Mouse (Mus musculus) liver, postnatal 0 days (tissue): Measurements from ENCODE around the gene Bcl2l14. TPM values are rescaled to one million over a fixed set of nuclear protein-coding genes. Genes with fewer than 3 reads are reported as not detected.
A peak's percentile ranks its signal among the peaks of the same experiment; 100 is the strongest.

Source experiments
- ATAC-seq: fragments of 200-750 bp; cut with Nextera tagmentation; 2 replicates; pipeline ENCODE4 v1.8.0; 2017; ENCODE audit warnings: mild to moderate bottlenecking, moderate library complexity
- DNase-seq: peaks from one replicate; pipeline ENCODE4 v3.0.0-alpha.2; 2016
- H3K27ac ChIP-seq: fragments of 300-500 bp; sonication (generic); 2 replicates; pipeline ENCODE4 v1.5.1; 2014; ENCODE audit warnings: antibody characterized with exemption, moderate library complexity, mild to moderate bottlenecking, low read depth
- H3K27me3 ChIP-seq: fragments of 300-500 bp; sonication (generic); 2 replicates; pipeline ENCODE4 v1.6.1; 2014; ENCODE audit warnings: low read length, control low read depth, mixed read lengths; ENCODE audit not compliant: insufficient read depth
- H3K36me3 ChIP-seq: fragments of 300-500 bp; sonication (generic); replicated peaks from 2 replicates; pipeline ENCODE4 v1.6.1; 2014; ENCODE audit warnings: mild to moderate bottlenecking, control low read depth, low read length, moderate library complexity, mixed read lengths; ENCODE audit not compliant: insufficient read depth
- H3K4me1 ChIP-seq: fragments of 300-500 bp; sonication (generic); 2 replicates; pipeline ENCODE4 v1.6.1; 2014; ENCODE audit warnings: antibody characterized with exemption, mild to moderate bottlenecking, control low read depth; ENCODE audit not compliant: insufficient read depth
- H3K4me2 ChIP-seq: fragments of 300-500 bp; sonication (generic); 2 replicates; pipeline ENCODE4 v1.6.1; 2014; ENCODE audit warnings: low read depth, mild to moderate bottlenecking, low read length, moderate library complexity, mixed read lengths
- H3K4me3 ChIP-seq: fragments of 300-500 bp; sonication (generic); 2 replicates; pipeline ENCODE4 v1.5.1; 2014; ENCODE audit warnings: low read depth, low read length
- H3K9ac ChIP-seq: fragments of 300-500 bp; sonication (generic); replicated peaks from 2 replicates; pipeline ENCODE4 v1.6.1; 2014; ENCODE audit warnings: mild to moderate bottlenecking, moderate library complexity
- H3K9me3 ChIP-seq: fragments of 300-500 bp; sonication (generic); 2 replicates; pipeline ENCODE4 v1.6.1; 2016; ENCODE audit warnings: mild to moderate bottlenecking, control low read depth, low read length, mixed read lengths
- CTCF ChIP-seq: sonication (generic); IDR thresholded peaks from 2 replicates; pipeline ENCODE4 v1.5.1; 2016; ENCODE audit warnings: antibody characterized with exemption, low read depth
- EP300 ChIP-seq: IDR thresholded peaks from 2 replicates; pipeline ENCODE4 v1.6.1; 2016; ENCODE audit warnings: antibody characterized with exemption, low read depth, mild to moderate bottlenecking
- WGBS: fragments of 180-500 bp; shearing (Covaris S2); extraction: QIAGEN DNeasy Blood & Tissue Kit; methylation state at CpG from one replicate; pipeline ENCODE4 v1.1.7; 2014; ENCODE audit not compliant: insufficient replicate concordance; 5-methylcytosine and 5-hydroxymethylcytosine counted together
- polyA plus RNA-seq: library from polyadenylated mRNA; unstranded; fragments of >200 nt; fragmentation: Nextera tagmentation; extraction: Ambion mirVana; gene quantifications from 2 replicates; pipeline ENCODE4 v1.2.1, GENCODE M21; 2015

The Bcl2l14 gene
- polyA plus RNA-seq, 1 experiment from 2014 or later: 0.14 TPM

DNA sequence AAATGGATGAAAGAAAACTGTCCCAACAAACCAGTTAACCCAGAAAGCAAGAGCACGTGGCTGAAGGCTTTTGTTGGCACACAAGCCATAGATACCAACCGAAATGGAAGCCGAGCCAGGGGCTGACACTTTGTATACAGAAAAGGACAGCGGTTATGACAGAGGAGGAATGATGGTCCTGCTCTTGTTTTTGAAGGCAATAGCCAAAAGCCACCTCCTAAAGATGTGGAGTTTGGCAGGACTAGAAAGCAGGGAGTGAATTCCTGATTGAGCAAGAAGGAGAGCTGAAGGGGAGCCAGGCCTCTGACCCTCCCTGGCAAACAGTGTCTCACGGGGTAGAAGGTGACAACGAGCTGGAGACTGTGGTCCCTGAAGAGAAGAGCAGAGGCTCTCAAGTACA is 14.7 kb upstream of the Bcl2l14 start:
- Histone ChIP-seq H3K4me1 (no peaks in the 10 kb centered on the region), H3K27me3 (no peaks in the 10 kb centered on the region), H3K9ac (no peak overlapping the region), H3K9me3 (no peaks in the 10 kb centered on the region), H3K4me2 (no peak overlapping the region), H3K27ac (no peak overlapping the region), H3K36me3 (no peaks in the 10 kb centered on the region), H3K4me3 (no peak overlapping the region)
- ATAC-seq: no peak
- TF ChIP-seq EP300 (no peak), CTCF (no peak)
- WGBS: 68% methylated on average over 6 of the region's 6 CpGs
- DNase-seq: no peak

DNA sequence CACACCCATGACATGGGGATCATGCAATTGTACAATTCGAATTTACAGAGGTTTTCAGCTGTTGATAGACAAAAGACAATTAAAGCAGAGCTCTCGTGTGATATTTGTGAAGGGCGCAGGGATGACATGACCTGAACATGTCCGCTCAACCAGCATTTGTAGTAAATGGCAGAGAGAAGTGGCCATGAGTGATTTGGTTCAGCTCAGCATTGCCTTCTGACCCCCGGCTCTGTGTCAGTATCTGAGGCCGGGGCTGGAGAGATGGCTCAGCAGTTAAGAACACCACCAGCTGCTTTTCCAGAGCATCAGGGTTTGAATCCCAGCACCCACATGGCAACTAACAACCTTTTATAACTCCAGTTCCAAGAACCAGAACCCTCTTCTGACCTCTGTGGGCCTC is 10.2 kb upstream of the Bcl2l14 start:
- H3K4me1 ChIP-seq: no peaks in the 10 kb centered on the region
- no peaks in the 10 kb centered on the region for H3K36me3 ChIP-seq
- TF ChIP-seq EP300 (no peak), CTCF (no peak)
- H3K4me3 ChIP-seq: no peak overlapping the region
- WGBS: 71% methylated on average over 6 of the region's 6 CpGs
- ATAC-seq (no peak), DNase-seq (no peak)
- H3K9me3 ChIP-seq: no peaks in the 10 kb centered on the region
- H3K27ac ChIP-seq: no peak overlapping the region
- H3K4me2 ChIP-seq: no peak overlapping the region
- no peaks in the 10 kb centered on the region for H3K27me3 ChIP-seq
- H3K9ac ChIP-seq: no peak overlapping the region

DNA sequence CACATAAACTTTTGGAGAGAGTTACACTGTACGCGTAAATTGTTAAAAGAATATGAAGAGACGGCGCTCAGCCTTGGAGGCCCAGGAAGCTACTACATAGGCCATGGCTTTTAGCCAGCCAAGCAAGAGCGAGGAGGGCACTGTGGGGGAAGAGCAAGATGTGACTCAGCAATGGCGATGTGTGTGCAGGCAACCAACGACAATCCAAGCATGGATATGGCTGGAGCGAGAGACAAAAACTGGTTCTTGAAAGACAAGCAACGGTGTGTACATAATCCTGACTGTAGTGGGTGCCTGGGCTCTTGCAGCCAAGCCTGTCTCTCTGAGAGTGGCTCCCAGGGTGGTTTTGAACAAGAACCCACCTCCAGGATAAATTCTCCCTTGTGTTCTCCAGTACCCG is 8.7 kb upstream of the Bcl2l14 start:
- Histone ChIP-seq H3K36me3 (no peaks in the 10 kb centered on the region), H3K27ac (no peak overlapping the region), H3K27me3 (no peaks in the 10 kb centered on the region), H3K4me1 (no peaks in the 10 kb centered on the region), H3K9me3 (no peaks in the 10 kb centered on the region), H3K4me3 (no peak overlapping the region), H3K9ac (no peak overlapping the region), H3K4me2 (no peak overlapping the region)
- TF ChIP-seq EP300 (no peak), CTCF (no peak)
- DNase-seq (no peak), ATAC-seq (no peak)
- WGBS: 78% methylated on average over 10 of the region's 10 CpGs

DNA sequence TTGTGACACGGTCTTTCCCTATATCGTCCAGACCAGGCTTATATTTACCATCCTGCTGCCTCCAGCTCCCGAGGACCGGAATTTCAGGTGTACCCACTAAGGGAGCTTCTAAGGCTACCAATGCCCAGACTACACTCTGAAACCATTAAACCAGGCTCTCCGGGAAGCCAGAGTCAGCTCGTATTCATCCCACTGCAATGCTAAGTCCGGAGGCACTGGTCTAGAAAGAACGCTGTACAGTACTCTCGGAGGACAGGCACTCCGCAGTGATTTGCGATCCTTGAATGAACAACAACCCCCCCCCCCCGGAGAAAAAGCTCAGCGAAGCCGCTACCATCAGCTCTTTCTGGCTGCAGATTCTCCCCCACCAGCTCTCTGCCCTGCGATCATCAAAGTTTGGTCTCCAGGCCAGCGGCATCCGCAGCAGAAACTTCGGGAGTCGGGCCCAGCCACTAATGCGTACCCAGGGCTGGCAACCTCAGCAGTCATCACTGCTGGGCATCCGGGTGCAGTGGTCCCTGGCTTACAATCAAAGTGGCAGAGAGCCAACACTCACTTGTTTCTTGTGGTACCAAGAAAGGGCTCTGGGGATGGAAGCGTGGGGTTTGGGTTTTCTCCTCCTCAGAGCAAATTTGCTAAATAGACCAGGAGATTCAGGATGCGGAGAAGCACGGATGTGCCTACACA is 7.6 kb upstream of the Bcl2l14 start:
- Histone ChIP-seq H3K4me2 (no peak overlapping the region), H3K27me3 (no peaks in the 10 kb centered on the region), H3K27ac (no peak overlapping the region), H3K36me3 (no peaks in the 10 kb centered on the region), H3K9ac (no peak overlapping the region), H3K4me1 (no peaks in the 10 kb centered on the region), H3K9me3 (no peaks in the 10 kb centered on the region), H3K4me3 (no peak overlapping the region)
- ATAC-seq (no peak), DNase-seq (no peak)
- WGBS: 80% methylated on average over 24 of the region's 24 CpGs
- no peak for TF ChIP-seq CTCF
- no peak for TF ChIP-seq EP300

DNA sequence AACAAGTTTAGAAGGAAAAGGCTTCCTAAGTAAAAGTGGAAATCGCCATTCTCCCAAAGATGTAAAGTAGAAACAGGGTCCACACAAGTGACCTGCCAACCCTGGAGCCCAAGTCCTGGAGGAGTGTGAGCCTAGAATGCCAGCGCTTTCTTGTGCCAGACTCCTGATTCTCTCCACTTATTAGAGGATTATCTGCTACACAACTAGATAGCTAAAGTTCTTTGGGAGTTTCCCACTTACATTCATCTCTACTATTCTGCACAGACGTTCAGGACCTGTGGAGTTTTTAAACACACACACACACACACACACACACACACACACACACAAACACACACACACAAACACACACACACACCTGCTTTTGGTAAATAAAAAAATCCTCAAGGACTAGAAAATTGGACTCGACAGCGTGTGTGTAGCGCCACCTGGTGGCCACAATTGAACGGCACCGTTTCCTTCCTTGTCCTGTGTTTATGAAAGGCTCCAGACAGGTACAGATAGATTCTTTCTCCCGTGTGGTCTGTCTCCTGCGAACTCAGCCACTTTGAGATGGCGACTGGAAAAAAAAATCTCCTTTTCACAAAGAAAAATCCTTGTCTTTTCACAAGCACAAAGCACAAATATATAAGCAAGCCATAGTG is 6.7 kb upstream of the Bcl2l14 start:
- H3K4me1 ChIP-seq: no peaks in the 10 kb centered on the region
- 14% methylated on average over 11 of the region's 11 CpGs for WGBS
- no peak overlapping the region for H3K9ac ChIP-seq
- H3K9me3 ChIP-seq: no peaks in the 10 kb centered on the region
- no peak overlapping the region for H3K4me3 ChIP-seq
- no peak overlapping the region for H3K27ac ChIP-seq
- H3K4me2 ChIP-seq: no peak overlapping the region
- H3K27me3 ChIP-seq: no peaks in the 10 kb centered on the region
- DNase-seq (peak; percentile 83), ATAC-seq (no peak)
- no peaks in the 10 kb centered on the region for H3K36me3 ChIP-seq
- peak; percentile 94 for TF ChIP-seq CTCF
- no peak for TF ChIP-seq EP300

DNA sequence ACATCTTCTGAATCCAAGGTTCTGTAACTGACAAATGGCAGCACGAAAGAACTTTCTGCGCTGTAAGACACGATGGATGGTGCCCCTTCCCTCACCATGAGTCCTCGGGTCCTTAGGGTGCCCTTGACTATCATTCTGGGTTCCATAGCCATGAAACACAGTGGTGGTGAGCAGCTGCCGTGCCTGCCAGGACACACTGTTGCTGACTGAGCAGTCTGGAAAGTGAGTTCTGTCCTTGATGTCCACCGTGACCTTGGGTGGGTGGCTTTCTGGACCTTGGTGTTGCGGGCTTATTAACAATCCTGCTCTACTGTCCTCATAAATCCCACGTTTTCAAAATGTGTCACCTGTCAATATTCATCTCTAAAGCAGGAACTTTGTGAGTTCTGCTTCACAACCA is 6.2 kb upstream of the Bcl2l14 start:
- WGBS: 52% methylated on average over 8 of the region's 8 CpGs
- H3K4me2 ChIP-seq: no peak overlapping the region
- H3K36me3 ChIP-seq: no peaks in the 10 kb centered on the region
- no peaks in the 10 kb centered on the region for H3K27me3 ChIP-seq
- no peaks in the 10 kb centered on the region for H3K4me1 ChIP-seq
- DNase-seq (no peak), ATAC-seq (no peak)
- no peak overlapping the region for H3K27ac ChIP-seq
- H3K4me3 ChIP-seq: no peak overlapping the region
- TF ChIP-seq EP300: no peak
- no peak for TF ChIP-seq CTCF
- H3K9me3 ChIP-seq: no peaks in the 10 kb centered on the region
- H3K9ac ChIP-seq: no peak overlapping the region
